Mouse (Mus musculus): Measurements from ENCODE around the gene Dnah7c.
"Not testable (repeated sequence)": the region's sequence is repeated elsewhere in the genome, so short reads cannot be mapped to it uniquely, and the experiment has no call there.

- not testable (repeated sequence) for TF ChIP-seq CTCF (IDR thresholded peaks at IDR 0.05; ENCODE audit: control insufficient read depth, insufficient read depth, low read length); POLR2A (IDR thresholded peaks at IDR 0.05; ENCODE audit: borderline replicate concordance, control insufficient read depth, low read depth, low read length)
Measured at GRCm38 (mm10) chr1:46734455-46734854, 309.1 kb downstream of the Dnah7c start.

Data from bone marrow, adult 2 months (tissue).